Mouse (Mus musculus) hindbrain, embryonic 12.5 days (tissue): Measurements from ENCODE around the gene Fbxl17. TPM values are rescaled to one million over a fixed set of nuclear protein-coding genes. Genes with fewer than 3 reads are reported as not detected.

ENCODE experiments used
- ATAC-seq: fragments of 200-750 bp; cut with Nextera tagmentation; 2 replicates; pipeline ENCODE4 v1.8.0; 2017; ENCODE audit warnings: moderate TSS enrichment; ENCODE audit not compliant: low FRiP score
- H3K27ac ChIP-seq: fragments of 300-500 bp; sonication (generic); 2 replicates; pipeline ENCODE4 v1.5.1; 2016; ENCODE audit warnings: mild to moderate bottlenecking
- H3K27me3 ChIP-seq: fragments of 300-500 bp; sonication (generic); 2 replicates; pipeline ENCODE4 v1.6.1; 2016; ENCODE audit warnings: mild to moderate bottlenecking
- H3K36me3 ChIP-seq: fragments of 300-500 bp; sonication (generic); 2 replicates; pipeline ENCODE4 v1.6.1; 2016; ENCODE audit warnings: mild to moderate bottlenecking
- H3K4me1 ChIP-seq: fragments of 300-500 bp; sonication (generic); 2 replicates; pipeline ENCODE4 v1.6.1; 2016
- H3K4me2 ChIP-seq: fragments of 300-500 bp; sonication (generic); replicated peaks from 2 replicates; pipeline ENCODE4 v1.6.1; 2016; ENCODE audit warnings: mild to moderate bottlenecking
- H3K4me3 ChIP-seq: fragments of 300-500 bp; sonication (generic); 2 replicates; pipeline ENCODE4 v1.5.1; 2016; ENCODE audit warnings: mild to moderate bottlenecking
- H3K9ac ChIP-seq: fragments of 300-500 bp; sonication (generic); 2 replicates; pipeline ENCODE4 v1.6.1; 2016; ENCODE audit warnings: mild to moderate bottlenecking, moderate library complexity
- H3K9me3 ChIP-seq: fragments of 300-500 bp; sonication (generic); replicated peaks from 2 replicates; pipeline ENCODE4 v1.6.1; 2016; ENCODE audit warnings: mild to moderate bottlenecking
- WGBS: fragments of 180-500 bp; shearing (Covaris S2); methylation state at CpG from one replicate; pipeline ENCODE4 v1.1.7; 2016; 5-methylcytosine and 5-hydroxymethylcytosine counted together
- polyA plus RNA-seq: library from polyadenylated mRNA; unstranded; fragments of >200 nt; fragmentation: Nextera tagmentation; extraction: Ambion mirVana; gene quantifications from 2 replicates; pipeline ENCODE4 v1.2.1, GENCODE M21; 2016

Gene Fbxl17
- polyA plus RNA-seq, 1 experiment from 2014 or later: 10.3 TPM

- no peak overlapping the region for H3K4me3 ChIP-seq
- no peak for ATAC-seq
- H3K4me1 ChIP-seq: peaks cover 4% of the 10 kb centered on the region; the same call in 1 of the 2 replicates
- no peak overlapping the region for H3K4me2 ChIP-seq
- no peak overlapping the region for H3K27ac ChIP-seq
- H3K27me3 ChIP-seq: no peaks in the 10 kb centered on the region
- no peaks in the 10 kb centered on the region for H3K36me3 ChIP-seq
- H3K9ac ChIP-seq: no peak overlapping the region
- H3K9me3 ChIP-seq: no peaks in the 10 kb centered on the region
- 88% methylated on average over 12 of the region's 12 CpGs for WGBS
Measured at GRCm38 (mm10) chr17:63315646-63316480, 184.0 kb downstream of the Fbxl17 start.

- Histone ChIP-seq H3K4me1 (0 out of 2 replicates have a peak, but pooled peaks cover 2% of the 10 kb centered on the region), H3K4me2 (no peak overlapping the region), H3K36me3 (no peaks in the 10 kb centered on the region), H3K9me3 (no peaks in the 10 kb centered on the region), H3K27me3 (no peaks in the 10 kb centered on the region), H3K27ac (no peak overlapping the region), H3K4me3 (no peak overlapping the region), H3K9ac (no peak overlapping the region)
- ATAC-seq: no peak
- WGBS: 95% methylated on average over 3 of the region's 3 CpGs
Measured at GRCm38 (mm10) chr17:63312804-63313203, 187.0 kb downstream of the Fbxl17 start.

GRCm38 (mm10) chr17:63312330-63312729 lies 187.5 kb downstream of the Fbxl17 start:
- Histone ChIP-seq H3K4me3 (no peak overlapping the region), H3K27me3 (no peaks in the 10 kb centered on the region), H3K36me3 (no peaks in the 10 kb centered on the region), H3K4me2 (no peak overlapping the region), H3K27ac (no peak overlapping the region), H3K9me3 (no peaks in the 10 kb centered on the region), H3K9ac (no peak overlapping the region), H3K4me1 (0 out of 2 replicates have a peak, but pooled peaks cover 2% of the 10 kb centered on the region)
- 94% methylated on average over 10 of the region's 10 CpGs for WGBS
- no peak for ATAC-seq

DNA sequence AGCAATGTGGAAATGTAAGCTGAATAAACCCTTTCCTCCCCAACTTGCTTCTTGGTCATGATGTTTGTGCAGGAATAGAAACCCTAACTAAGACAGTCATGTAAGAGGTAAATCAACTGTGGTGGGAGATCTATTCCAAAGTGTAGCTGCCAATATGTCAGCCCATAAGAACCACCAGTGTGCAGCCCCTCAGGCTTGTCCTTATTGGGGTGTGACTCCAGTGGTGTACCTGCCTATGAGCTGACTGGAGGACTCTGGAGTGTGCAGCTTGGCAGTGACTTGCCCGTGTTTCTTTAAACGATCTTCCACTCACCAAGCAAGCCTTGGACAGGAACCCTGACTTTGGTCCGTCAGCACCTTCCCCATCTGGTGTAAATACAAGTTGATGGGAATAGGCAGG lies 188.2 kb downstream of the Fbxl17 start:
- Histone ChIP-seq H3K4me2 (no peak overlapping the region), H3K36me3 (no peaks in the 10 kb centered on the region), H3K4me1 (0 out of 2 replicates have a peak, but pooled peaks cover 2% of the 10 kb centered on the region), H3K9ac (no peak overlapping the region), H3K9me3 (no peaks in the 10 kb centered on the region), H3K27me3 (no peaks in the 10 kb centered on the region), H3K4me3 (no peak overlapping the region), H3K27ac (no peak overlapping the region)
- ATAC-seq: no peak
- WGBS: 84% methylated on average over 3 of the region's 3 CpGs

- no peaks in the 10 kb centered on the region for H3K9me3 ChIP-seq
- WGBS: 69% methylated on average over 3 of the region's 3 CpGs
Measured at GRCm38 (mm10) chr17:63310021-63310420, 189.8 kb downstream of the Fbxl17 start.

DNA sequence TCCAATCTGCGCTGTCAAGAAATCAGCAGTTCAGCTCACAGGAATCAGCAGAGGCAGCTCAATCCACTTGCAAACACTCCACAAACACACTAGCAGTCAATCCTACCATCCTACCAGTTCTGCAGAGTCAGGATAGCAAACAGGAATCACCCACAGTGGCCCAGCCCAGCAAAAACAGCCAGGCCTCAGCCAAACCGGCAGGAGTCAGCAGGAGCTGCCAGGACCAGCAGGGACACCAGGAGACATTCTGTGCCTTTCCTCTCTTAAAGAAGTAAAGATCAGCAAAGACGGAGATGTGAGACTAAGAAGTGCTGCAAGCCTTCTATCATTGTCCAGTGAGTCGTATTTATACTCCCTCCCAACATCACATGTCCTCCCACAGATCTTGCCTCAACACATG lies 196.0 kb downstream of the Fbxl17 start:
- ATAC-seq: no peak
- no peaks in the 10 kb centered on the region for H3K36me3 ChIP-seq
- 0 out of 2 replicates have a peak overlapping the region, but pooled peaks have one; percentile 26 for H3K27ac ChIP-seq
- H3K4me1 ChIP-seq: peaks cover 14% of the 10 kb centered on the region
- no peaks in the 10 kb centered on the region for H3K9me3 ChIP-seq
- H3K9ac ChIP-seq: no peak overlapping the region
- no peaks in the 10 kb centered on the region for H3K27me3 ChIP-seq
- no peak overlapping the region for H3K4me3 ChIP-seq
- 47% methylated on average over 4 of the region's 4 CpGs for whole genome bisulfite sequencing
- no peak overlapping the region for H3K4me2 ChIP-seq

More at GRCm38 (mm10) chr17:63310021-63310420, 189.8 kb downstream of the Fbxl17 start:
- Histone ChIP-seq H3K4me3 (no peak overlapping the region), H3K36me3 (no peaks in the 10 kb centered on the region), H3K9ac (no peak overlapping the region), H3K4me2 (no peak overlapping the region), H3K4me1 (0 out of 2 replicates have a peak, but pooled peaks cover 2% of the 10 kb centered on the region), H3K27ac (no peak overlapping the region), H3K27me3 (no peaks in the 10 kb centered on the region)
- ATAC-seq: no peak

DNA sequence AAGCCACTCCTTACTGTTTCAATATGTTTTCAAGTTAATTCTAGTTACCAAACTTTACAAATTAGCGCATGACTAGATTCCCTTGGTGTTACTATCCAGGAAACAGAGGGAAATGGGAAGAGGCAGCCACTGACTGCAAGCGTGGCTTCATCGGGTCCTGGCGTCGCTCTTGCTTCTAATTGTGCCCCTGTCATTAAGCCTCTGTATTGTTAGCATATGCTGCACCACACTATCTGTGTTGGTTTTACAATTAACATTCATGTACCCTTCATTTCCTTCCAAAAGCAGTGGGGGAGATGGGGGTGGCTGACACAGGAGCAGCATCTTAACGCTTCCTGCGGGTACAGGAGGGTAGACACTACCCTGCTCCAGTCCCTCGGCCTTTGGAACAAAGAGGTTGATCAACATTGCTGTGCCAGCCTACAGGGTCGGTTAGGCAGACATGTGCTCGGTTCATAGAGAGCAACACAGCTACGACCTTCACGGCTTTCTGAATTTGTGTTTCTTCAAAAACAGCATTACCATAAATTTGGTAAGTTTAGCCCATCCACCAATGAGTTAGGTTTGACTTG lies 197.9 kb downstream of the Fbxl17 start:
- Histone ChIP-seq H3K9ac (no peak overlapping the region), H3K4me2 (no peak overlapping the region), H3K27me3 (no peaks in the 10 kb centered on the region), H3K27ac (no peak overlapping the region), H3K4me1 (peaks cover 14% of the 10 kb centered on the region), H3K36me3 (no peaks in the 10 kb centered on the region), H3K4me3 (no peak overlapping the region), H3K9me3 (no peaks in the 10 kb centered on the region)
- 46% methylated on average over 12 of the region's 12 CpGs for WGBS
- peak; percentile 56; the same call in 1 of the 2 replicates for ATAC-seq

DNA sequence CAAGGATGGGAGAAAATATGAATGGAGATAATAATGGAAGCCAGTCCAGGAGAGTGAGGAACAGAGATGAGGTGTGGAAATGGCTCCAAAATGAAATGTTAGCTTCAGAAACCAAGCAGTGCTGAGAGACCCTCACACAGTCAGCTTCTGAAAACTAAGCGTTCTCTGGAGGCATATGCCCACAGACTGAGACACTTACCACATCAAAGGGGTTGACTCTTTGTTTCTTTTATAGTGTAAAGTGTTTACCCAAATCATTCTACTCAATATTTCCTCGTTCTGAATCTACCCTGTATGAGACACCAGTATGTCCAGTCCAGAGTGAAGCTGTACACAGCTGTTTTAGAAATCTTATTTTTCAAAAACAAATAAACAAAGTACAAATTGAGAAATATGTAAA lies 204.3 kb downstream of the Fbxl17 start:
- 46% methylated on average over 2 of the region's 2 CpGs for WGBS
- H3K9ac ChIP-seq: no peak overlapping the region
- H3K27ac ChIP-seq: no peak overlapping the region
- H3K4me1 ChIP-seq: peaks cover 7% of the 10 kb centered on the region; the same call in 1 of the 2 replicates
- no peak overlapping the region for H3K4me3 ChIP-seq
- no peaks in the 10 kb centered on the region for H3K9me3 ChIP-seq
- no peak overlapping the region for H3K4me2 ChIP-seq
- ATAC-seq: no peak
- H3K36me3 ChIP-seq: no peaks in the 10 kb centered on the region
- H3K27me3 ChIP-seq: no peaks in the 10 kb centered on the region

GRCm38 (mm10) chr17:63294961-63295360 lies 204.9 kb downstream of the Fbxl17 start:
- no peaks in the 10 kb centered on the region for H3K36me3 ChIP-seq
- H3K4me3 ChIP-seq: no peak overlapping the region
- no peak overlapping the region for H3K4me2 ChIP-seq
- H3K9me3 ChIP-seq: no peaks in the 10 kb centered on the region
- 45% methylated on average over 3 of the region's 3 CpGs for WGBS
- no peak overlapping the region for H3K27ac ChIP-seq
- no peak for ATAC-seq
- H3K4me1 ChIP-seq: peaks cover 7% of the 10 kb centered on the region; the same call in 1 of the 2 replicates
- H3K27me3 ChIP-seq: no peaks in the 10 kb centered on the region
- H3K9ac ChIP-seq: no peak overlapping the region

GRCm38 (mm10) chr17:63293979-63294378 lies 205.8 kb downstream of the Fbxl17 start:
- no peaks in the 10 kb centered on the region for H3K36me3 ChIP-seq
- ATAC-seq: no peak
- H3K9ac ChIP-seq: no peak overlapping the region
- no peak overlapping the region for H3K4me2 ChIP-seq
- H3K9me3 ChIP-seq: no peaks in the 10 kb centered on the region
- WGBS: 29% methylated on average over 3 of the region's 3 CpGs
- H3K27me3 ChIP-seq: no peaks in the 10 kb centered on the region
- H3K27ac ChIP-seq: no peak overlapping the region
- H3K4me1 ChIP-seq: peaks cover 7% of the 10 kb centered on the region; the same call in 1 of the 2 replicates
- H3K4me3 ChIP-seq: no peak overlapping the region

DNA sequence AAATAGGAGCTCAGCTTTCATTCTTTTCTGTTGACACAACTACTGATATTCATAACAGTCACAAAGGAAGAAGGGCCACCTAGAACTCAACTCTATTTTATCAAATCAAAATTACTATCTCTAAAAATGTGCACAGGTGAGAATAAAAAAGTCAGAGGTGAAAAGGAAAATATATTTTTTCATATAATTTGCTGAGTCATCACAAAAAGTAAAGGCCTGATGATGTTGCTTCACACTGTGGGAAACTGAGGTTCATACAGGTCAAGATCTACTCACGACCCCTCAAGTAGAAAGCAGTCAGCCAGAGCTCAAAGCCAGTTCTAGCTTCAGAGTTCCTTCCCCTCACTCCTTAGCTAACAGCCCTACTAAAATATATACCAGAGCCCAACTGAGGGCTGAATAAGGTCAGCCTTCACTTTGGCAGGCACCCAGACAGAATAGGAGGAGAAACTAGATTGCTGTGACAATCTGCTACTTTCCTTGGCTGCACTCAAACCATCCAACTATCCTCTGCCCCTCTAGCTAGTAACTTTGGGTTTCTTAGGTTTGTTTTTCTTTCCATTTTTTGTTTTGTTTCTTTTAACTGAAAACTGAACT lies 210.4 kb downstream of the Fbxl17 start:
- 81% methylated on average over 1 of the region's 1 CpGs for WGBS

DNA sequence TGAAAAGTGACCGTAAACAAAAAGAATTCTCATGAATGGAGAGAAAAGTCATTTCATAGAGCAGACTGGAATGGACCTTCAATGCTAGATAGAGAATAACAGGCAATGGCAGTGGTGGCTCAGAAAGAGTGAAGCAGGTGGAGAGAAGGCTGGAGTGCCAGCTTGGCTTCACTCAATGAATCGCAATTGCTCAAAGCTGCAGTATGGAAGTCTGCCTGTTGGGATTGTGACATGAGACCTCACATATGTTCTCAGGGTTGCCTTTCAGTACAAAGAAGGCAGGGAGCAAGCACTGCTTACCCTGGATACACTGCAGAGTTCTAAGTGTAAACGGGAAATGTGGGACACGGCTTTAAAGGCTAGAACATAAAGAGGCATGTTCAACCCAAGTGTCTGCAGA lies 211.0 kb downstream of the Fbxl17 start:
- Histone ChIP-seq H3K27ac (no peak overlapping the region), H3K9me3 (no peaks in the 10 kb centered on the region), H3K4me1 (peaks cover 5% of the 10 kb centered on the region; the same call in 1 of the 2 replicates), H3K36me3 (no peaks in the 10 kb centered on the region), H3K4me3 (no peak overlapping the region), H3K4me2 (no peak overlapping the region), H3K27me3 (no peaks in the 10 kb centered on the region), H3K9ac (no peak overlapping the region)
- ATAC-seq: no peak
- WGBS: 91% methylated on average over 4 of the region's 4 CpGs

More for the DNA sequence above, 210.4 kb downstream of the Fbxl17 start:
- no peak overlapping the region for H3K4me2 ChIP-seq
- H3K4me3 ChIP-seq: no peak overlapping the region
- no peak for ATAC-seq
- H3K27me3 ChIP-seq: no peaks in the 10 kb centered on the region
- no peak overlapping the region for H3K9ac ChIP-seq
- no peaks in the 10 kb centered on the region for H3K36me3 ChIP-seq
- no peaks in the 10 kb centered on the region for H3K9me3 ChIP-seq
- H3K4me1 ChIP-seq: peaks cover 8% of the 10 kb centered on the region; the same call in 1 of the 2 replicates
- no peak overlapping the region for H3K27ac ChIP-seq
